Mouse (Mus musculus) adrenal gland, adult 8-10 months (tissue): ENCODE results near the gene Rnf123. TPM values are rescaled to one million over a fixed set of nuclear protein-coding genes. Genes with fewer than 3 reads are reported as not detected.
"Not testable (repeated sequence)": the region's sequence is repeated elsewhere in the genome, so short reads cannot be mapped to it uniquely, and the experiment has no call there.

ENCODE experiments used
- DNase-seq: peaks from one replicate; pipeline ENCODE4 v3.0.0; 2022
- microRNA-seq, 2 experiments: library from miRNA; unstranded; fragments of <30 nt; microRNA quantifications; one replicate each; pipeline ENCODE4 v1.2.0; 2022
- total RNA-seq, 4 experiments: library from RNA; stranded (reverse); gene quantifications; 2 replicates each; pipeline ENCODE4 v1.2.4; 2022

Gene Rnf123
- total RNA-seq, 4 experiments from 2014 or later = 68.2 to 108 (median 86.5) TPM

DNA sequence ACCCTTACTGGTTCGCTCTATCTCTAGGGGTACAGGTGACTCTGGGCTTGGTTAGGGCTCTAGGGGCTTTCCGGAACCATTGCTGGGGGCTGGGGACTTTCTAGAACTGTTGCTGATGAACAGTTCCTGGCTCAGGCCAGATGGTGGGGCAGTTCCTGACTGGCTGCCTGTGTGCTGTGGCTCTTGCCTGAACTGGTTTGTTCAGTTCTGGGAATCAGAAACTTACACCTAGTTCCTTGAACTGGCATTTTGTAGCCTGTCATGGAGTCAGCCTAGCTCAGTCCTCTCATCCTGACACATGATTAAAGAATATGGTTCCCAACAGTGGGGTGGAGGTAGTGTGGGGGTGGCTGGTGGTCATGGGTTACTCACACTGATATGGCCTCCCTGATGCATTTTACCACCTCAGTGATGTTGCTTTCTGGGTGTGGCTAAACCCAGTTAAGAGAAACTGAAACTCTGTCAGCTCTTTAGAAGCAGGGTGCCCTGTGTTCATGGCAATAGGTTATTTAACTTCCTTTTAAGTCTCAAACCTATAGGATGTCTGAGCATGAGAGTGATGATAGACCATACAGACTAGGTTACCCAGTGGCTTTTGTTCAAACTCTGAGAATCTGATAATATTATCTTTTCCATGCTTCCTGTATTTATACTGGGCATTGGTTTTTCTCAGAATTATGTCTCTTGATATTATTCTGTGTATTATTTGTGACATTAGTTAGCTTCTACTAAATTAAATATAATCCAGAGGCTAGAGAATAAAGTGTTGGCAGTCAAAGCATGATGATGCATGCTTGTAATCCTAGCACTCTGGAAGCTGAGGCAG lies 47.6 kb downstream of the Rnf123 start:
- DNase-seq = no peak

- no peak for DNase-seq
Measured at GRCm38 (mm10) chr9:108032126-108032525, 51.0 kb downstream of the Rnf123 start.

- DNase-seq = no peak
Measured at GRCm38 (mm10) chr9:108027867-108028266, 55.3 kb downstream of the Rnf123 start.

DNA sequence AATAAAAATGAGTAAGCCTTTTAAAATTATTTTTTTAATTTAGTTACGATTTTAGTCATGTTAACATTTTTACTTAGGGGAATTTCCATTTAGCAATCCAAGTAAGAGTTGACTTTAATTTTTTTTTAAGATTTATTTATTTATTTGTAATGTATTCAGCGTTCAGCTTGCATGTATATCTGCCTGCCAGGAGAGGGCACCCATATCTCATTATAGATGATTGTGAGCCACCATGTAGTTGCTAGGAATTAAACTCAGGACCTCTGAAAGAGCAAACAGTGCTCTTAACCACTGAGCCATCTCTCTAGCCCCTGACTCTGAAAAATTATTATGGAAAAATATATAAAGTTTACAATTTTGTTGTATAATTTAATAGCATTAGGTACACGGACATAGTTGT lies 56.6 kb downstream of the Rnf123 start:
- no peak for DNase-seq

GRCm38 (mm10) chr9:108023216-108023615 lies 59.9 kb downstream of the Rnf123 start:
- no peak for DNase-seq

DNA sequence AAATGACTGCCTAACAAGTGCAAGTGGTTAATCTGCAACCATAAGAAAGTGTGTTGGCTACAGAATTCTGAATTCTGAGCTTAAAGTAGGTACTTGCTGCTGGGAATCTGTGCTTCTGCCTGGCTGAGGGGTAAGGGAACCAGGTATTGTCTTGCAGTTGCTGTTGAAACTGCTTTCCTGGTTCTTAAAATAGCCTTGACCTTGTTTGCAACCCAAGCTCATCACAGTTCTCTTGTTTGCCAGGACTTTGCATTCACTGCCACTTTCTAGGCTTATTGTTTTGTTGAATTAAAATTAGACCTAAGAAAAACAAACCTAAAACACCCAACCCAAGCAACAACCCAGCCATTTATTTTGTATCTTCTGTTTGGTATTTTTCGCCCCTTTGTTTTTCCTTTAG lies 62.4 kb downstream of the Rnf123 start:
- DNase-seq = no peak

DNA sequence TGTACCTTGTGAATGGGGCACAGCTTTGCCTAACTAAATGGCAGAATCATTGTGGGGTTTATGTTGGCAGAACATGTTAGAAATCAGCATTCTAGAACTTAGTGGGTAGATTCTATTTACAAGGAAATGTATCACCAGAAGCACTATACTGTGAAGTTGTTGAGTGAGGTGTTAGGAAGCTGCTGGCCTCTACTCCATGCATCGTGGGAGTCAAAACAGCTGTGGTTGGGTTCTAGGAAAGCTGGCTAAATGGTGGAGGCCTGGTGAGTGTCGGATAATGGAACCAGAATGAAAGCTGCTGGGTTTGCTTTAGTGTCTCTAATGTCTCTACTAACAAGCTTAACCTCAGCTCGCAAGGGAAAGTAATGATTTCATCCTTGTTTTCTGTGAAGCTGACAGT lies 66.0 kb downstream of the Rnf123 start:
- no peak for DNase-seq

GRCm38 (mm10) chr9:108013577-108013976 lies 69.6 kb downstream of the Rnf123 start:
- not testable (repeated sequence) for DNase-seq

GRCm38 (mm10) chr9:108010385-108010784 lies 72.8 kb downstream of the Rnf123 start:
- DNase-seq = no peak

- no peak for DNase-seq
Measured at GRCm38 (mm10) chr9:108008041-108008440, 75.1 kb downstream of the Rnf123 start.

DNA sequence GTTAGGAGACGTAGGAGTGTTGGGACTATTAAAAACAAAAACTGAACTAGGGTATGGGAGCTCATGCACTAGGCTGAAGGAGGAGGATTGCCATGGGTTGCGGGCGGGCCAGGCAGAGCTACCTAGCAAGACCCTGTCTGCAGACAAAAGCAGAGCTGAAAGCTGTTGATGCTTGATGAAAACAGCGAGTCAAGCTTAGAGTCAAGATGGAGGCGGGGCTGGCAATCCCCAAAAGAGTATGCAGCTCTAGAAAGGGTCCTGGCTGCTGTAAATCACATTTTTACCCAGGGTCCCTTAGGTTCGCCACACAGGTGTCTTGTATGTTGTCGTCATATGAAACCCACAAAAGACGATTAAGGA lies 79.6 kb downstream of the Rnf123 start:
- no peak for DNase-seq

DNA sequence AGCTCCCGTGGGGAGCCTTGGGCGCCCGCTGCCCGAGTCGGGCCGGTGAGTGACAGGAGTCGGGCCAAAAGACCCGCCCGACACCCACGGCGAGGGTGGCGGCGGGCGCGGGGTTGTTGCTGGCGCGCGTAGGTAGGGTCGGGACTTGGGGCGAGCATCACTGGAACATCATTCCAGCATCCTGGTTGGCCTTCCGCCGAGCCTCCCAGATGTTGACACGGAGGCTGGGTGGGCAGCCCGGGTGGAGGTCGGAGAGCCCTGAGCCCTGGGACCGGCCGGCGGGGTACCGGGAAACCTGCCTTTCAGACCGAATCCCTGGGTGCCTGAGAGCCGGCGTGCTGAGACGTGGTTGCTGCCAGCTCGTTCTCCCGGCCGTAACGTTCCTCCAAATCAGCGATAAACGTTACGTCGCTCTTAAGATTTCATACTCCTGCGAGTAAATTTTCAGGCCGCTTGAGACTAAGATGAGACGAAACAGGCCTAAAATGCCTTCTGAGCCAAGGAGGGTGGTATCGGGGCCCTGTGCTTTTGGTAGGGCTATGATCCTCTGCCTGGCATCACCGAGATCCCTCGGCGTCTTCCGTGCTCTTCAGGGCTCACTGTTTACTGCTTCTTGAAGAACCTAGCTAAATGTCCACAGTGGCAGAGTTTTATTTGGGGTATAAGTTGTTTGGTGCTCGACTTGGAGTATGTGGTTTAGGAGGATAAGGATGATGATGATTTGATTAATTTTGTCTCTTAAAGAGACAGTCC lies 80.2 kb downstream of the Rnf123 start:
- DNase-seq = no peak

DNA sequence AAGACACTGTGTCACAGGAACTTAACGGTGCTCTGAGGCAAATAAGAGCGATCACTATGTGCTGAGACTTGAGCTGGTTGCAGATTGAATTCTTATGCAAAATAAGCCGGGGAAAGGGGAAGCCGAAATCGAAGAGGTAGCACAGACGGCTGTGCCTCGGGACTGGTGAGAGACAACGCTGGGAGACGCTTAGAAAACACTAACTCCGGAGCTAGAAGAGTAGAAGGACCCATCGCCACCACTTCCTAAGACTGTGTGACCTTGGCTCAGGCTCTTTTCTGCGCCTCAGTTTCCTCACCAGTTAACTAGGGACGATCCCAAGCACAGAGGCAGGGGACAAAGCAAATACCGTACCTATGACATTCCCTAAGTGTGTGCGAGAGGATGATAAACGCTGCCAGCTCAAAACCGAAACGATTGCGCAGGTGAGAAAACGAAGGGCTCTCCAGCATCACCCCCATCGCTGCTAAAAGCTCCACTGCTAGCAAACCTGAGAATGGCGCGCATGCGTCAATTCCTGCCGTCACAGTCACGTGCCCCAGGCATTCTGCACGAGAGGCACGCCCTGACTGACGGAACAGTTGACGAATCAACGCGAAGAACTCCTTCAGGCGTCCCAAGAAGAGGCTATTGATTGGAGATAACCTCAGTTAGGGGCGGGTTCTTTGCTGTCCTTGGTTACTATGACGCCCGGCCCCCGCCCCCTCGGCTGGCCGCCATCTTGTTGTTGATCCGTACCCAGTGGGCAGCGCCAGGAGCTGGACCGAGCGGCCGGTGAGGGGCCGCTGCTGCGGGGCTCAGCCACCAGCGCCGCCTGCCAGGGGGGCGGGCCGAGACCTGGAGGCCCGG lies 81.0 kb downstream of the Rnf123 start, which contains the start of gene Ip6k1:
Gene Ip6k1 (plus strand): TSS at position 580 of the 849 bp plus-strand sequence.
- DNase-seq = peak; percentile 100

Small RNA genes within 50 kb of the gene (microRNA-seq; reads per million reads assigned to microRNA genes)
- gene Gm47303 = 0 reads per million in 2 experiments
- 0 reads per million in 2 experiments for gene Mir7088

Other genes with a start within 250 kb of the Rnf123 start
- 10 to 100 TPM; 51.7 to 91.6 (median 58.9) TPM for gene Rbm6, start 210.1 kb downstream of the Rnf123 start, total RNA-seq
- gene Mon1a, start 195.2 kb downstream of the Rnf123 start, total RNA-seq = 10 to 100 TPM; 19.5 to 22.1 (median 20.1) TPM
- 10 to 100 TPM; 10.3 to 28.6 (median 17.9) TPM for gene Mst1r, start 176.5 kb downstream of the Rnf123 start, total RNA-seq
- not detected for gene Actl11, start 154.9 kb downstream of the Rnf123 start, total RNA-seq
- 10 to 100 TPM in 2 of 4 experiments, 1 to 10 TPM in 2; 6.4 to 11.1 (median 9.7) TPM for gene Camkv, start 147.7 kb downstream of the Rnf123 start, total RNA-seq
- 1 to 10 TPM; 2.2 to 7.0 (median 4.2) TPM for gene Traip, start 133.2 kb downstream of the Rnf123 start, total RNA-seq
- gene Uba7, start 107.8 kb downstream of the Rnf123 start, total RNA-seq = 10 to 100 TPM; 17.4 to 48.9 (median 25.9) TPM
- gene Gm20661, start 100.3 kb downstream of the Rnf123 start, total RNA-seq = under 1 TPM in 3 of 4 experiments, not detected in 1; 0.32 to 0.43 (median 0.37) TPM
- 1 to 10 TPM; 4.7 to 6.0 (median 5.0) TPM for gene Inka1, start 97.5 kb downstream of the Rnf123 start, total RNA-seq
- 1 to 10 TPM in 2 of 4 experiments, under 1 TPM in 2; 0.66 to 1.3 (median 1.0) TPM for gene Cdhr4, start 90.8 kb downstream of the Rnf123 start, total RNA-seq
- gene Gm20662, start 87.0 kb downstream of the Rnf123 start, total RNA-seq = 1 to 10 TPM in 3 of 4 experiments, not detected in 1; 3.8 to 7.4 (median 4.0) TPM
- 100 to 1,000 TPM; 138 to 184 (median 167) TPM for gene Ip6k1, start 80.8 kb downstream of the Rnf123 start, total RNA-seq
- gene Gmppb, start 34.1 kb downstream of the Rnf123 start, total RNA-seq = 10 to 100 TPM; 23.5 to 31.6 (median 28.2) TPM
- gene Amigo3, start 30.2 kb downstream of the Rnf123 start, total RNA-seq = 1 to 10 TPM; 2.4 to 6.6 (median 4.1) TPM
- under 1 TPM in 1 of 4 experiments, not detected in 3; 0.10 TPM for gene Mst1, start 2.9 kb downstream of the Rnf123 start, total RNA-seq
- 100 to 1,000 TPM; 104 to 125 (median 109) TPM for gene Apeh, start 11.3 kb upstream of the Rnf123 start, total RNA-seq
- 1 to 10 TPM; 3.7 to 6.8 (median 6.4) TPM for gene Bsn, start 107.0 kb upstream of the Rnf123 start, total RNA-seq
- gene Dag1, start 180.6 kb upstream of the Rnf123 start, total RNA-seq = 100 to 1,000 TPM; 134 to 165 (median 148) TPM
- gene Nicn1, start 207.1 kb upstream of the Rnf123 start, total RNA-seq = 10 to 100 TPM; 29.5 to 49.1 (median 41.4) TPM
- gene Amt, start 213.5 kb upstream of the Rnf123 start, total RNA-seq = 10 to 100 TPM in 2 of 4 experiments, 1 to 10 TPM in 2; 3.8 to 10.9 (median 7.1) TPM
- 100 to 1,000 TPM; 307 to 342 (median 321) TPM for gene Rhoa, start 222.8 kb upstream of the Rnf123 start, total RNA-seq
- gene Tcta, start 222.8 kb upstream of the Rnf123 start, total RNA-seq = 10 to 100 TPM; 56.0 to 68.0 (median 62.2) TPM